Mouse (Mus musculus) spleen, postnatal 4 days (tissue): Measurements from ENCODE around the gene Dnajc1.

Experiments used
- DNase-seq, 2 experiments: peaks; one replicate each; pipeline ENCODE4 v3.0.0; 2022; ENCODE audit warnings: low spot score in 2 of 2

Dnajc1 gene

DNA sequence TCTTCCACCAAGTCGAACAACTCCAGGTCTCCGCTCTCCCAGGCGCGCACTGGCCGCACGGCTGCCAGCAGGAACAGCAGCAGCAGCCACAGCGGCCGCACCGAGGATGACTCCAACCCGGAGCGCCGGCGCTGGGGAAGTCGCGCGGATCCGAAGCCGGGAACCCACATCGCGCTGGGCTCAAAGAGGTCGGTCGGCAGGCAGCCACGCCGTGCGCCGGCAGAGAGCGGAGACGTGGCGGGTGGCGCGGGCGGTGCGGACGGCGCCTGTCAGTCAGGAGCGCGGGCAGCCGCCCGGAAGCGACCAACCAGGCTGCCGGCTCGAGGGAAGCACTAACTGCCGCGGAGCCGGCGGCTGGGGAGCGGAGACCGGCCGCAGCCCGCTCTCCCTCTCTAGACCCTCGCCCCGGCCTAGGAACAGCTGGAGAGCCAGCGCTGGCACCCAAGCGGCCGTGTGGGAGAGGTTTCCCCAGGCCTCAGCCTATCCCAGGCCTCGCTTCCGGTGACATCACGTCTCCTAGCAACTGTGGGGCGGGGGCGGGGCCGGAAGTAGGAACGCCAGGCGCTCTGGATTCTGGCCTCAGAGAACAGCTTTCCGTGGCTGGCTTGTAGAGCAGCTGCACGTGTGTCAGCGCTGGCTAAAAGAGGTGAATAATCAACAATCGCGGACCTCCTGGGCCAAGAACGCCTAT, at the start of gene Dnajc1:
Dnajc1 (minus strand) TSS at position 500 of the 691 bp plus-strand sequence.
- DNase-seq = peak; percentile 80 to 89

DNA sequence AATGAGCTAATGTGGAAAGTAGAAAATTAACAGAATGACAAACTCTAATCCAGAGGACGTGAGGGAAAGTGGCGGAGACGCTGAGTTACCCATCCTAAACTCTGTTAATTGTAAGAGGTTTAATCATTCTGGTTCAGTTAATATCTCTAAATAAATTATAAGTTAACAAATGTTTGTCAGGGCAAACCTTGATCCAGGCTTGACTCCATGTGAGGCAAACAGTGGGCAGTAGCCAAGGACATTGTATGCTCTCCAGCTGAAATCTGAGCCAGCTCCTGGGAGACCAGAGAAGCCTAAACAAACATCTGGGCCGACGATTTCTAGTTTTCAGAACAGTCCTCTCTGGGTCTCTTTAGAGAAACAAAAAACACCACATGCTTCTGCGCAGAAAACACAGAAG, 49.2 kb upstream of the Dnajc1 start:
- no peak for DNase-seq

DNA sequence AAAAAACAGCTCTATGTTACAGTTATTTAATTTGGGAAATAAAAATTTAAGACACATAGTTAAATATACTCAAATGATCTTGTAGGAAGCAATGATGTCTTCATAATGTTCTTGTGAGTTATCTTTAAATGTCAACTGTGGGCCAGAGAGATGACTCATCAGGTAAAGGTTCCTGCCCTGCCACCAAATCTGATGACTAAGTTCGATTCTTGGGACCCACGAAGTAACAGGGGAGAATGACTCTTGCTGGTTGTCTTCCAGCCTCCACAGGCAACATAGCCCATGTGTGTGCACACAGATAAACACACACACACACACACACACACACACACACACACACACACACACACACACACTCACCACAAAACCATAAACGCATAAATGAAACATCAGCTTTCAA, 22.6 kb upstream of the Dnajc1 start:
- DNase-seq = no peak

DNA sequence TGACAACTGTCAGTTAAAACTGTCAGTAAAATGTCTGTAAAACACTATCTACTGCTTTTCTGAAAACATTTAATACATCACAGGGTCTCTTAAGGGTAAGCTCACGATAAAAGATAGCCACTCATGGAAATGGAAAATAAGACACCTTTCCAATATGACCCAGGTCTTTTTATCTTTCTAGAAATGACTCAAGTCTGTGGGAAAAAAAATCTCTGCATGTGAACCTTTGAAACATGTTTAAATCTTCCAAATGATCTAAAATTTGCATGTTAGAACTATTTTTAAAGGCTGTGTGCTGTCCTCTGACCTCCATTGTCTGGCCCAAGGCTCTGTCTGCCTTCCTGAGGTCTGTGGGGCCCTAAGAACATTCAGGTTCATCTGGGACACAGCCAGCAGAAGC, 11.0 kb upstream of the Dnajc1 start:
- no peak for DNase-seq

DNA sequence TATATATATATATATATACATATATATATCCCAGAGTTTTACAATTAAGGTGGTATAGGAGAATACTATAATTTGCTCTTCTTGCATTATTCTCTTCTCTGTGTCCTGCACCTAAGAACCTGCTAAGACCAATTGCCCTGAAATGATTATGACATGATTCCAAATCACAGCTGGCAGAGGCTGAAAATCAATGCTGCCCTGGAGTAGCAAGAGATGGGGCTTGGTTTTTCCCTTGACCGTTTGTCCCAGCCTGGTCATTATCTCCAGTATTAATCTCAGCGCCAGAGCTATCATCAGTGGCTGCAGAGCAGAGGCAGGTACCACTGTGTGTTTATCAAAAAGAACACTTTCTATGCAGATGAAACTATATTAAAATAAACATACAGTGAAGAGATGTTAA, 9.1 kb upstream of the Dnajc1 start:
- DNase-seq = no peak

DNA sequence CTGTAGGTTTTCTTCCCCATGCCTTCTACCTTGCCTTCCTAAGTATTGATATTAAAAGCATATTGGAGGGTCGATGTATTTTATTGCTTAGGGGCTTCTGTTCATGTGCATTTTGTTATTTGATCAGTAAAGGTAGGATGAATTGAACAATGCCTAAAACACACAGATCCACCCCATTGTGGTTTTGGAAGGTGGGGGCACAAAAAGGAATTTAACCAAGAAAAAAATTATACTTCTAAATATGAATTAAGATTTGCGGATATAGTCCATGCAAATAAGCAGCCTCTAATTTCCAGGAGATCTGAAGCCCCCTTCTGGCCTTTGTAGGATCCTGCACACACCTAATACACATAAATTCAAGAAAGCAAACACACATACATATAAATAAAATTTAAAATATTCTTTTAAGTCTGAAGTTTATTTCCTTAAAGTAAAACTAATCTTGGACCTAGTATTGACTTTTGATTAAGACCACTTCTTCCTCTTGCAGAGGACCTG, 441 bp upstream of the Dnajc1 start:
- no peak for DNase-seq

DNA sequence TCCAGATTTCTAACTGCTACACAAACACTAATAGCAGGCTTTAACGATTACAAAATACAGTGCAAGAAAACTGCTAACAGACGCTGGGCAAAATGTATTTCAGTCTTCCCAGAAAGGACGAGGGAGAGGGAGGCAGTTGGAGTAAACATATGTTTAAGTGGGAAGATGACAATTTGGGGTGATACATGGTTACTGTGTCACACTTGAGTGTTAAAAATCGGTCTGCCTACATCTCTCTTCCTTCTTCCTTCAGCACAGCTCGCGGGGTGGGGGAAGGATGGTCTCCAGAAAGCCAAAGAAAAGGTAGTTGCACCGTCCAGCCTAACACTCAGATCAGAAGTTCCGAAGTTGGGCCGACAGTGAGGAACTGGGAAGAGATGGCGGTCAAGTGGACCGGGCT, 769 bp downstream of the Dnajc1 start:
- DNase-seq = no peak

DNA sequence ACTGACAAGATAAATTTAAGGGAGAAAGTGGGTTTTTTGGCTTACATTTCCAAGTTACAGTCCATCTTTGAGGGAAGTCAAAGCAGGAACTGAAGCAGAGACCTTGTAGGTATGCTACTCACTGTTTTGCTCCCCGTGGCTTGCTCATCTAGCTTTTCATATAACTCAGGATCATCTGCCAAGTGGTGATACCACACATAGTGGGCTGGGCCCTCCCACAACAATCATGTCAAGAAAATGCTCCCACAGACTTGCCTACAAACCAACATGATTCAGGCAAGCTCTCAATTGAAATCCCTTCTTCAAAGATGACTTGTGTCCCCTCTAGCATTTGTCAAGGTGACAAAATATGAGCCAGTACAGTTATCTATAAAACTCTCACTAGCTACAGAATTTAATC, 3.0 kb downstream of the Dnajc1 start:
- DNase-seq = no peak

DNA sequence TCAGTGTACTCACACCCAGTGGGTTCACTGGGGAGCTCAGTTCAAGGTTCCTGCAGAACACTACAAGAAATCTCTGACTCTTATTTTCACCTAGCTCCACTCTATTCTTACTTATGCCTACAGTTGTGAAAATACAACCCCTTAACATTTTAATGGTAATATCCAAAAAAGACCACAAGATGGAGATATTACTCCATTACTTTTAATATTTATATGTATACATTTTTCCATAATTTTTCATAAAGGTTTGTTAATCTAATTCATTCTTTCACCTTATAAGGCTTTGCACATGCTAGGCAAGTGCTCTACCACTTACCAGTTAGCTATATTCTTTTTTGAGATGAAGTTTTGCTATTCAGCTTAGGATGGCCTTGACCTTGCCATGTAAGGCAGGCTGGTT, 11.0 kb downstream of the Dnajc1 start:
- DNase-seq = no peak

DNA sequence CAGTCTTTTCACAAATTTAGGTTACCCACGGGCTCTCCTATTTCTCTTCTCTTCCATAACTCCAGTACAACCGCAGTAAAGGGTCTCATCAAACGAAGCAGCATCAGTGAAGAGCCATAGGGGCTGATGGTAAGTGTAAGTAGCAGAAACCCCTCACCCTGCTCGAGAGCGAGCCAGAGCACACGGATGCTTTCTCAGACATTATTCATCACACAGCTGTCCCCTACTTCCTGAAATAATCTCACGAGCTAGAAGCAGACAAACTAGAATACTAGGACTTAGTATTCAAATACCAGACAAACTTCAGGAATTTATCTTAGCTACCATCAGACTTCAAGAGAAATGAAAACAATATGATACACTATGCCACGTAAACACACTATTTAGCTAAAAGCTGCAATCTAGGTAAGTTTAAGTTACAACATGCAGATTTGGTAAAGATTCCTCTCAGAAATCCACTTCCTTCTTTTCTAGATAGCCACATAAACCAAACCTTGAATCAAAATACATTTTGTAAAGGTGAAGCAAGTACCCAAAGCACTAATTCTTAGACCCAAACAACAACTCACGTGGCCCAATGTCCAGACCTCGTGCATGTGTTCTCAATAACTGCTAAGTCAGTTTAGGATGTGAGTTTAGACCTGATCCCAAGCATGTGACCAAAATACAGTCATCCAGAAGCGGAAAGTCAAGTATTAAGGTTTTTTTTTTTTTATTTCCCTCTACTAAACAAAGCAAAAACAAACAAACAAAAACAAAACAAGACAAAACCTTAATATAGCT, 20.0 kb downstream of the Dnajc1 start:
- no peak for DNase-seq

DNA sequence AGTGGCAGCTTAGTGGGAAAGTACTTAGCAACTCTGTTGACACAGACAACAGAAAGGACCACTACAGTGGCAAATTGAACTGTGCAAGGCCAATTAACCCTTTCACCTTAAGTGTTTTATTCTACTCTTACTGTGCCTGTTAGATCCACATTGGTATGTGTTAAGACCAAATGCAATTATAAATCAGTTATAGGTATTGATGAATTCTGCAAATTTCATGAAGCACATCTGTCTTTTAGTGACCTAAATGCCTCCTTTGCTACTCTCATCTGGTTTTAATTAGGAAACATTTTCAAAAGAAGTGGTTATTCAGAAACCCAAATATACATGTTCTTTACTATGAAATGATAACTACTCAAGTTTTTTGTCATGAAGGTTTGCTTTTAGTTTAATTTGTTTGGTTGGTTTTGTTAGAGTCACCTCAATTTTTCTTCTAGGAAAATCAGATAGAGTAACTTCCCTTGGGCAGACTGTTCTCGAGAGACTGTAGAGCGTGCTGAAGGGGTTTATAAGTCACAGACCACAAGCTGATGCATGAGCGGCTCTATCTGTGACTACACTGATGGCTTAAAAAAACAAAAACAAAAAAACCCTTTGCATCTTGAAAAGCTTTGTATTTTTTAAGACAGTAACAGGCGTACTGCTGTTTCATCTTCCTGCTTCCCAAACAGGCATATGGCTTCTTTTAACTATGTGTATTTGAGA, 21.7 kb downstream of the Dnajc1 start:
- no peak for DNase-seq

DNA sequence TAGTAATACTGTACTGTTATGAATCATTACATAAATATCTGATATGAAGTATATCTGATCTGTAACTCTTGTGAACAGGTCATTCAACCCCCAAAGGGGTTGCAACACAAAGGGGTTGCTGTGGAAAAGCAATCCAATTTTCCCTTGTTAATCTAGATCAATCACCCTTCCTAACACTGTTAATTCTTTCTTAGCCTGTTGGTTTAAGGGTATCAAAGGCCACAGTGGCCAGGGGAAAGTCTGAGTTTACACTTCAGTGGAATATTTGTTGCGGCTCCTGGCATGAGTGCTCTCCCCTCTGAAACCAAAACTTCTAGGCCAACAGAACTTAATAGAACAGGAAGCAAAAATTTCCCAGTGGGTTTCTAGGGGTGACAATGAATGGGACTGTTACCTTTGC, 28.2 kb downstream of the Dnajc1 start:
- no peak for DNase-seq

DNA sequence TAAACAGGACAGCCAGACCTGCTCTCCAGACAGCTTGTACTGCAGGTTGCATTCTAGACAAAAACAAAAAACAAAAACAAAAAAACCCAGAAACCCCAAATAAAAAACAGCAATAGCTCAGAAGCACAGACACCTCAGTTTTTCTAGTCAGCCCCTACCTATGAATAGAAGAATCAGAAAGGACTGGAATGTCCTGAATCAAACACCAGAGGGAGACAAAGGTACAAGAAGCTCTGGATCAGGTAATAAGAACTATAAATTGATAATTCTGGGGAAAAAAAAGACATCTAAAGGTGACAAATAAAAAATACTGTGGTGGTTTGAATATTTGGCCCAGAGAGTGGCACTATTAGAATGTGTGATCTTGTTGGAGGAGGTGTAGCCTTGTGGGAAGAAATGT, 37.3 kb downstream of the Dnajc1 start:
- no peak for DNase-seq

DNA sequence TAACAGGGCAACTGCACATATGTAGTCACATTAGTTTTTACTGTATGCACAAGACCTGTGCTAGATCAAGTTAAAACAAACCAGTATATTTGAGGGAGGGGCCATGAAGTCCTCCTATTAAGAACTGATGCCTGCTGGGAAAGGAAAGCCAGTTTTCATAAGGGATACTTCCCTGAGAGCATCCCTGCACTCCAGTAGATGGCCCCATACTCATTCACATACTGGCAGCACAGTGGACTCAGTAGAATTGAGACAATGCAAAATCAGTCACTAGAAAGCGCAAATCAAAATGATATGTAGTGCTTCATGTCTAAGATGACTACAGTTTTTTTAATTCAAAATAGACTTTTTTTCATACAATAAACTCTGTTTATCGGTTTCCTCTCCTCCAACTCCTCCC, 40.0 kb downstream of the Dnajc1 start:
- DNase-seq = no peak

DNA sequence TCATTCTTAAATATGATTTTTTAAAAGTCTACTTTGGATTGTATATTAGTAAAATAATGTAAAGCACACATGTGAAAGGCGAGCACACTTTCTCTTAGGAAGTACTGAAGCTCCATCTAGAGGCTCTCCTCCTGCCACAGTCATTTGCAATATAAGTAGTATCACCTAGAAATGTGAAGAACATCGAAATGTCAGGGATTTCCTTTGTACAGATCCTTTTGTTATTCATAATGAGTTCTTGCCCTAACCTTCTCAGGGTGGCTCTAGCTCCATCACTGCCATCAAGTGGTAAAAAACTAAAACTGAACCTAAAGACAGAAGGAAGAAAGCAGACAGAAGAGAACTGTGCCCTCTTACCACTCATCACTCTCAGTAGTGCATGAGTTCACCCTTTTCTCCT, 49.2 kb downstream of the Dnajc1 start:
- no peak for DNase-seq

DNA sequence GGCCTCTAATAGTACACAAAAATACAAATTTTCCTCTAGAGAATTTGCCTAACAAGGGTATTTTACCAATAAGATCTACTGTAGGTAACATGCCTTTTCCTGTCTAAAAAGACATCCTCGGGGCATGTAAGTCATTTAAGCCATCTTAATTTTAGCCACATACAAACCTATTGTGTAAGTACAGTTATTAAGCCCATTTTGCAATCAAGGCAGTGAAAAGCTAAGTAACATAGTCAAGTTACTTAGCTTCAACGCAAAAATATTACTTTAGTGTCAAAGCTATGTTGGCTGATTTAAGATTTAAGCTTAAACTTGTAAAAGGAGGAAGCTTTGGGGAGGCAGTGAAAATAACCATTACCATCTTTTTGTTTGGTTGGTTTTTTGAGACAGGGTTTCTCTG, 74.0 kb downstream of the Dnajc1 start:
- no peak for DNase-seq

DNA sequence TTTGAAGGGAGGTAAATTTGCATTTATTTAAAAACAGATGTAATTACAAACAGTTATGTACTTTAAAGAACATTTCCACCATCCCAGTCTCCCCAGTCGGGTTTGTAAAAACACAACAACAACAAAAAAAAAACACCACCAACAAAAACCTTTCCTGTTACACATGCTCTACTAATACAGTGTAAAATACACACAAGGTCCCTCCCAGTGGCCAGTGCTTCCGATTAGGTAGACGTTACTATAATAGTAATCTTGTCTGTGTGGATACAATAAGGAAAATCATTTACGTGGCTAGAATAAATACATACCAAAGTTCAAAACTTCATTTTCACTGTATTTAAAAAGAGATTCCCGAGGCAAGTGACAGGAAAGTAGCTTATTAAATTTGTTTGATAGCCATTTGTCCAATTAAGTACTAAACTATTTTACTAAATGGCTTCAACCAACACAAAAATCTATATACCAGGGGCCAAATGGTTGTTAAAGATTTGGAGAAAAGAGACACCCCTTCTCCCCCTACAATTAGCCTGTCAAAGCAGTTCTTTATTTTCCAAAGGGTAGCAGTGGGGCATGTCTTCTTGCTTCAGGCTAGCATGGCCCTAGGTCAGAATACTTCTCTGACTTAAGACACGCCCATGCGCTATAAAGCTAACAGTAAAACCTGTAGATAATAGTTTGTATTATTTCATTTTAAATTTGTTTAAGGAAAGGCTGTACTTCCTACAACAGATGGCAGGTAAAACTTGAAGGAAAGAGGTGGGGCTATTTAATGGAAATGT, 74.9 kb downstream of the Dnajc1 start:
- DNase-seq = no peak

DNA sequence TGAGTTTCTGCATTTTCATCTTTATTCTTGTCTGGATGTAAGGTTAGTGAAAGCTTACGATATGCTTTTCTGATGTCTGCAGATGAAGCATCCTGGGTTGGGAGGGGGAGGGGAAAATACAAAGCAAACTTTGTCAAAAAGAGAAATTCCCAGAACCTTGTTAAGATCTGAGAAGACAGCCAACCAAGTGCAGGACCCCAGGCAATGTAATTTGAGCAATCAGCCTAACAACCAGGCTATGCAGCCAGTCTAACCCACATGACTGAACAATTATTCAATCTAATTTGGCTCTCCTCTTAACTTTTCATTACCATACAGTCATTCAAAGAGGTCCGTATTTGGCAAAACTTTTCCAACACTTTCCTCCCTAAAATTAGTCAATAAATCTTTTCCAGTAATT, 75.7 kb downstream of the Dnajc1 start:
- no peak for DNase-seq

DNA sequence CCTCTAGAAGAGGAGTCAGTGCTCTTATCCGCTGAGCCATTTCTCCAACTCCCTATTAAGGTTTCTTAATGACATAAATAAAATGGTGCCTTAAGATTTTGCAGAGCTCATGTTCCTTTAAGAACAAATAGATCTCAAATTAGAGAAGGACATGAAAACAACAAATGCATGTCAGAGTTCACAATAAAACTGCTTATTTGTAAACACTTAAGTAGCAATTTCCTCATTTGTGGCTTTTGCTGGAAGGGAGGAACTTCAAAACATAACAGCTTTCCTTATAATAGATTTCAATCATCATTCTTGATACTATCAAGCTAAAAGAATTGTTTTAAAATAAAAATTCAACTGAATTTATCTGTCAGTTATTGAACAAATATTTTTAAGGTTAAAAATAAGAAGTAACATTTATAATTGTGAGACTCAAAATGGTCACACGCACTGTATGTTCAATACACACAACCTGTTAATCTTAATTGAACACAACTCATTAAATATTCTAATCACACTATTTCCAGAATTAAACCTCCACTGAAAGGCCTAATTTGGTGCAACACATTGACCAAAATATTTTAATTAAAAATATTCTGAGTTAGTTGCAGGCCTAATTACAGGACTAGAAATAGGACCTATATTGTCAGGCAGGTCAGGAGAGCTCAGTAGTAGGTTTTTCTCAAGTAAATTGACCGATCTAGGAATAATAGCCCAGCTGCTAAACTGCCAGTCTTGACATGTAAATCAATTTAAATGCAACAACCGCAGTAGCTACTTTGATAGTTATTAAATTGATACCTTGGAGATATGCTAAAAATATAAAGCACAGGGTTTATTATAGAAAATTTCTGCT, 82.1 kb downstream of the Dnajc1 start:
- DNase-seq = no peak

DNA sequence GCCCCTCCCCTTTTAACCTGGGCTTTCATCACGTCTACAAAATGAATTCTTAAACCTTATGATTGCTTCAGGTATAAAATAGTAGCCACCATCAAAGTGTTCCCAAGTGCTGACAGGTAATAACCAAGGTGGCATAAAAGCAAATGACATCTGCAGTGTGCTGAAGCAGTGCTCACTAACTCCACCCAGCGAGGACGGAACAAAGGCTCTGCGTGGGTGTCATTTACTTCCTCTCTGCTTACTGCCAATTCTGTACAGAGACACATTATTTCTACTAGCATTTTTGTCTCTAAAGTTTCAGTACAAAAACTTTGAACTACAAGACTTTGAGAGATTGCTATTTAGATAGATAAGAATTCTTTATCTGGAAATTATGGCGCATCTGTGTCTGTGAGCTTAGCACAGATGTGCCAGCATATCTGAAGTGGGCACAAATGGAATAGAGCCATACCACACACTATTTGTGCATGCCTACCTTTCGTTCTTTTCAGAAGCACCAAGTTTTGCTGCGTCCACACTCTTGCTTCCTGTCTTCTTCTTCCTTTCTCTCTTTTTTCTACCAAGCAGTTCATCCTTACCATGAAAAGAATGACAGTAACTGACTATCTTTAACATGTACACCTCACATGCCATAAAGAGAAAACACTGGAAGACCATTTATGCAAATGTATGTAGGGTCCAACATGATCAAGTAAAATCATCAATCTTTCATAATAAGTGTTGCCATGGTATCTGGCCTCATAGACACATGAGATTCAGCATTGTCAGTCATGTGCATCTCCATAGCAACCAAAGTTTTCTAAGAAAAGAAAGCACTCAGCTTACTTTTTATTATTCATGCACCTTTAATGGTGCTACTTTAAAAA, 85.0 kb downstream of the Dnajc1 start:
- no peak for DNase-seq
